Mouse (Mus musculus) erythroblast, adult 5-6 weeks (primary cell): ENCODE results near the gene Sh3bp4. TPM values are rescaled to one million over a fixed set of nuclear protein-coding genes. Genes with fewer than 3 reads are reported as not detected.

Experiments used
- ATAC-seq: replicated peaks from 2 replicates; pipeline ENCODE4 v1.8.0; 2016; ENCODE audit warnings: moderate number of reproducible peaks, mild to moderate bottlenecking, moderate TSS enrichment, inconsistent platforms; ENCODE audit not compliant: poor library complexity, low FRiP score, severe bottlenecking
- total RNA-seq, 2 experiments: library from RNA; stranded (forward) in 1 of 2; stranded (reverse) in 1 of 2; fragments of 150-400 nt in 1 of 2; fragments of 200-764, 138-1000 nt in 1 of 2; gene quantifications; 2 replicates each; pipeline versions ENCODE4 v1.2.3 to v1.2.4; 2015 to 2017; ENCODE audit warnings: low replicate concordance in 2 of 2

Gene Sh3bp4
- total RNA-seq, 2 experiments from 2014 or later = 0.51 TPM; not detected in 1

GRCm38 (mm10) chr1:89164281-89164680, 94.1 kb downstream of the Sh3bp4 start:
- ATAC-seq = no peak

DNA sequence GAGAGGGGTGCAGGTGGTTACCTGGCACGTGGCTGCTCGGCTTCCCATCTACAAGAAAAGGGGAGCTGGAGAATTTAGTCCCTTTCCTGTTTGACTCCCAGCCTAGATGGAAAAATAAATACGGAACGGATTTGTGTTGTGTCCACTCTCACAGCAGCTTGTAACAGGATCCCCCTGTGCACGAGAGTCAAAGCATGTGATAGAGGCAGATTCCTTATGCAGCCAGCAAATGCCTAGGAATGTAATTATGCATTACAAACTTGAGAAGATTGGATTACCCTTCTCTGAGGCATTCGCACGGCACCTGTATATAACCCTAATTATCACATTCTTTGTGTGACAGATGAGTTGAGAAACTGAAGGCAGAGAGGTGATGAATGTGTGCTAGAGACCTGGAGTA, 94.5 kb downstream of the Sh3bp4 start:
- ATAC-seq = no peak

DNA sequence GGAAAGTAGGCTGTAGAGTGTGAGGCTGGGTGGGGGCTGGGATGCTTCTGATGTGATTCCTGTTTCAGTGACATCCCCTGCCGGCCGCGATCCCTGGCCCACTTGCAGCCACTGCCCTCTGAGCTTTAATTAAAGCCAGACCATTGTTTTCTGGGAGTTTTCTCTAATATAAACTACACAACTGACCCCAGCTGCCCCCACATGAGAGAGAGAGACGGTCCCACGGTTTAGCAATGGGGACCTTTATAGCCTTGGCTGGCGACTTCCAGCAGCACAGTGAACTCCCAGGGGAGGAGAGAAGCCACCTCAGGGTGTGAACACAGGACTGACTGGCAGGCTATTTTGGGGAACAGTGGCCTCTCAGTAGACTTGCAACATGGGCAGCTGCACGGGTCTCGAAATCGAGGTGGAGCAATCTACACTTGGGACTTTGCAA, 96.6 kb downstream of the Sh3bp4 start:
- no peak for ATAC-seq

- ATAC-seq = no peak
Observed at GRCm38 (mm10) chr1:89171275-89171767, 101.1 kb downstream of the Sh3bp4 start.

DNA sequence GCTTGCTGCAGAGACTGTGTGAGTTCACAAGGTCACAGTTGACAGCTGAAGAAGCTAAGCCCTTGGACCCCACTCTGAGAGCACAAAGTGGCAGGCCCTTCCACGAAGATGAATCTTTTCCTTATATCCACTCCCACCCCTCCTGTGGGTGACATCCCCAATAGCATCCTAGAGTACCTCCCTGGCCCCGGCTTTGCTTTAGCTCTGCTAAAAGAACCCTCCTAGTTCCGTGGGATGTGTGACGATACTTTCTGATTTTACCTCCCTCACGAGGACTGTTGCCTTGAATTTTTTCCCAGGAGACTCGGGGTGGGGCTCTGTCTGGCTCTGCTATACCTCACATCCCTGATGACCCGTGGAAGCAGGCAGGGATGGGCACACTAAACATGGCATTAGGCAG, 104.4 kb downstream of the Sh3bp4 start:
- ATAC-seq = no peak

GRCm38 (mm10) chr1:89175355-89175754, 105.1 kb downstream of the Sh3bp4 start:
- no peak for ATAC-seq

- no peak for ATAC-seq
Observed at GRCm38 (mm10) chr1:89183261-89183831, 113.1 kb downstream of the Sh3bp4 start.

DNA sequence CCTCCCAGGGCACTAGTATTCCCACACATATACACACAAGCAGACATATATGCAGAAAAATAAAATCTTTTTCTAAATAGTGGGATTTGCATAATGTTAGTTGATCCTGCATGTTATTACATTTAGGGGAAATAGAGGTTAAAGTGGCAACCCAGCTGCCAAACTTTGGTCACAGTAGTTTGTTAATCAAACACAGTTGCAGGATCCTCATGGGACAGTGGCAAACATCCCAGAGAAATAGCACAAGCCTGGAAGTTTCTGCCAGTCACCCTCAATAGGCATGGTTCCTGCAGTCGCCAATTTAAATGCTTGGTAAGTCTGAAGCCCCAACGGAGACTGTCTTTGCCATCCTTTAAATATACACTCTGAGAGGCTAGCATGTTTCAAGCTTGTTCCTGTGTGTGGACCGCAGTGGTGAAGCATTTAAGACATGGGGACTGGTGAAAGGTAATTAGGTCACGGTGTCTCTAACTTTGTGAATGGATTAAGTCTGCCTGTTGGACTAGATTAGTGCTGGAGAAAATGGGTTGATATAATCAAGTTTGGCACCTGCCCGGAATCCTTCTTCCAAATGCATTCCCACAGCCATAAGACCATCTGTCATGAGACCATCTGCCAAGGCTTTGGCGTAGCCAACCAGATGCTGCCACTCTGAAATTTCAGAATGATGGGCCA, 114.0 kb downstream of the Sh3bp4 start:
- no peak for ATAC-seq

GRCm38 (mm10) chr1:89184839-89185238, 114.6 kb downstream of the Sh3bp4 start:
- no peak for ATAC-seq

DNA sequence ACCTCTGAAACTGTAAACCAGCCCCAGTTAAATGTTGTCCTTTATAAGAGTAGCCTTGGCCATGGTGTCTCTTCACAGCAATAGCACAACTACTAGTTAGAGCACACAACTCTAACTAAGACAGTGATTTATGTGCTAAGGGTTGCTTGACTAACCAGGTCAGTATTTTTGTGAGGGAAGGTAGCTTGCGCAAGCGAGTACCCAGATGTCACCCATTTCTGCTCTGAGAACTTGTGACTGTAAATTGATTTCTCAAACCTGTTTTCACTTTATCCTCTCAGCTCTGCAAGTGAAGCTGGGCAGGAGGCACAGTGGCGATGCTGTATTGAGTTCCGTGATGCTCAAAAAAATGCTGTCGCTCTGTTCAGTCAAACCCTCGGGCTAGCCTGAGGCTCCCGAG, 117.2 kb downstream of the Sh3bp4 start:
- no peak for ATAC-seq

- no peak for ATAC-seq
Observed at GRCm38 (mm10) chr1:89188091-89188490, 117.9 kb downstream of the Sh3bp4 start.

DNA sequence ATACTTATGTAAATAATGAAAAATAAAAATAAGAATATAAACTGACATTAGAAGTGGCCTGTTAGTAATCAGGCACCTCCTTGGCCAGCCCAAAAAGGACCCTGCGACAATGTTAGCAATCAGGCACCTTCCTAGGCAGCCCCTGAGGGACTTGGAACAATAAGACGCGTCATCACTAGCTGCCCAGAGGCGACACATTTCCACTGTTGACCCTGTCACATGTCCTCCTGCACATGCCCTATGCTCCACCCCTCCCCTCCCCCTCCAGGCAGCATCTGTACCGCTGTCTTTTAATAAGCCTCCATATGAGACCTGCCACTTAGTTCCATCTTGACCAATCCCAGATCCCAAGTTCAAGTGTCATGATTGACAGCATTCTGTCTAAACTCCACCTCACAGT, 119.0 kb downstream of the Sh3bp4 start:
- ATAC-seq = no peak

DNA sequence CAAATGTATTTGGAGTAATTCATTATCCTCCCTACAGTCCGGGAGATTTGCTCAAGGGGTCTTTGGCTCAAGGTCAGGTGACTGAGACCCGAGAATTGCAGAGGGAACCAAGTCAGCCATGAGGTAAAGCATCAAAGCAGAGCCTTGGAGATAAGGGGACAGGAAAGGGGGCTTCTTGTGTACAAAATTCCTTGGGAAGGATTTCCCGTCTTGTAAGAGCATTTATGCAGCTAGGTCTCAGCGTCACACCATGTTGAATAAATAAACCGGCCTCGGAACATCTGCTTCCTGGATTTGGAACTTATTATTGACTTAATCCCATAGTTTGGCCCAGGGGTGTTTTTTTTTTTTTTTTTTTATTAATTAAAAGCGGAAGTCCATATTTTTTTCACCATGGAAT, 120.4 kb downstream of the Sh3bp4 start:
- no peak for ATAC-seq

- ATAC-seq = no peak
Observed at GRCm38 (mm10) chr1:89191127-89191740, 121.0 kb downstream of the Sh3bp4 start.

DNA sequence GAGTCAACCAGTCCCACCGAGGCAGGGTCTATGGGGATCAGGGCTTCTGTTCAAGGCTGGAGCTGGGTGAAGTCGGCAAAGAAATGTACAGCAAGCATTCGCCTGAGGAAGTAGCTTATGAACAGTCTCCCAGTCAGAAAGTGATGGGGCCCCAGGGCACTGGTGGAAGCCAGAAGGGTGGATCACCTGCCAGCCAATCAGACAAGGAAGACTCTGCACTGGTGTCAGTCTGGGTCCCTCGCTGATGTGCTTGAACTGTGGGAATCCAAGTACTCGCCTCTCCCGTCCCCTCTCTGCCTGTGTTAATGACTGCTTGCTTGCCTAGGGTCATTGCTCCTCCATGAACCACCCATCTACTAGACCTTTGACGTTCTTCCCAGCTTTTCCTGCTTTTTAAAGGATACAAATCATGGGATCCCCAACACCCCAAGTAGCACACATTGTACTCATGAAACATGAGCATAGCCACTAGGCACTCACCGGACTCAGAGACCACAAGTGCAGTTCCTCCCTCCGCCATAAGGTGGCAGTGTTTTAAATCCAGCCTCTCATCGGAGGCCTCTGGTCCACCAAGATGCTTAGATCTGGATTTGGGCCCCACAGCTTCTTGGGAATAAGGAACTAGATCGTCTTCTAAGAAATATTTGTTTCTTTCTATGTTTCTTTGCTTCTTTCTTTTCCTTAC, 122.5 kb downstream of the Sh3bp4 start:
- no peak; the same call in 1 of the 2 replicates for ATAC-seq

DNA sequence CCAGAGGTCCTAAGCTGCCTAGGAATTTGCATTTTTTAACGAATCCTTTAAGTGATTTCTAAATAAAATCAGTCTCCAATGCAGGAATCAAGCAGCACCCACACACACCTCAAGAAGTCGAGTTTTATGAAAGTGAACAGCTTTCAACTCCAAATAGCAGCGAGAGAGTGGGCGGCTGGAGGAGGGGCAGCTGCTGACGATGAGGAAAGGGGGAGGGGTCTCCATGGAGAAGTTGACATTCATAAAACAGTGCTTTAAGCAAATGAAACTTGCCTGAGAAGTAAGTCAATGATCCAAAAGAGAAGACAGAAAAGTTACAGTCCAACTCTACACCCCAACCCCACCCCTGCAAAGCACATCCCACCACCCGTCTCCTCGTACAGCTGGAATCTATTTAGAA, 123.4 kb downstream of the Sh3bp4 start:
- ATAC-seq = no peak

DNA sequence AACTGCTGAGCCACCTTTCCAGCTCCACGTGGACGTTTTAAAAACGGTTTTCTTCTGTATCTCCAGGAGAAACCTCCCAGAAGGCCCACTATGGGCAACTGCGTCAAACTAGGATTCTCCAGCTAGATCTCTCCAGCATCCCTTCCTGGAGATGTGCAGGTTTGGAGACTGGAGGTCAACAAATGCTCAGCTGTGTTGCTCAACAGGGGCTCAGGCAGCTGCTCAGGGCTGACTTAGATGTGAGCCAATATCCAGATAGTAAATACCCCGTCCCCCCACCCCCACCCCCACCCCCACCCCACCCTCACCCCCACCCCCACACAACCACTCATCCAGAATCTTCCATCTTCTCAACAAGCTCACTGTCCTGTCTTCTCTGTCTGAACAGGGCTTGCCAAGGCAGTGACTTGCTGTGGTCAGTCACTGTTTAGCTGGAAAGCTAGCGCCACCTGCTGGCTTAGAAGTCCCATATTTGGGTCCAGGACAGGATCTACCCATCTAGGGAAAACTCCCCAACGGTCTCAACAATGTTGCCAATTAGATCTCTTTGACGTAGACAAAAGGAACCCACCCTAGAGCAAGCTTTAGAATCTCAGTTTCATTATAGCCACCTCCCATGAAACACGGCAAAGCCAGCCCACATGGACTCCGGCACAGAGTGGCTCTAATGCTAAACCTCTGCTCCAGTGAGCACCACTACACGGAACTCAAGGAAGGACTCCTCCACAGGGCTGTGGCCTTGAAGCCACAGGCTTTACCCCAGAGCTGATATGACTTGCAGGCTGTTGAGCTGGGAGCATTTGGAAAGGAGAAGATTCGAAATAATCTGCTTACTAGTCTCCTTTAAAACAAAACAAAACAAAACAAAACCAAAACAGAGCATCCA, 125.9 kb downstream of the Sh3bp4 start:
- no peak for ATAC-seq
